Mouse (Mus musculus) embryonic facial prominence, embryonic 11.5 days (tissue): ENCODE measurements at regions not wholly inside any gene's neighbourhood (a gene's known extent, or its start where the extent isn't known, plus 50 kb on each side); places are given as distances from the start of the nearest gene placed in this dataset.

Experiments used
- ATAC-seq: fragments of 200-750 bp; cut with Nextera tagmentation; replicated peaks from 2 replicates; pipeline ENCODE4 v1.8.0; 2017; ENCODE audit warnings: low read depth; ENCODE audit not compliant: insufficient number of reproducible peaks, low FRiP score, low TSS enrichment
- DNase-seq: peaks from one replicate; pipeline ENCODE4 v3.0.0-alpha.2; 2015; ENCODE audit warnings: low spot score
- H3K27ac ChIP-seq: fragments of 300-500 bp; sonication (generic); replicated peaks from 2 replicates; pipeline ENCODE4 v1.5.1; 2014; ENCODE audit warnings: mild to moderate bottlenecking, low read depth, low read length, control low read depth
- H3K27me3 ChIP-seq: fragments of 300-500 bp; sonication (generic); 2 replicates; pipeline ENCODE4 v1.6.1; 2014; ENCODE audit warnings: mild to moderate bottlenecking, low read length, moderate library complexity, mixed read lengths; ENCODE audit not compliant: control insufficient read depth, insufficient read depth
- H3K36me3 ChIP-seq: fragments of 300-500 bp; sonication (generic); replicated peaks from 2 replicates; pipeline ENCODE4 v1.6.1; 2014; ENCODE audit warnings: low read depth, mild to moderate bottlenecking, low read length, moderate library complexity, mixed read lengths; ENCODE audit not compliant: control insufficient read depth, insufficient read depth
- H3K4me1 ChIP-seq: fragments of 300-500 bp; sonication (generic); 2 replicates; pipeline ENCODE4 v1.6.1; 2014; ENCODE audit warnings: low read length, mixed read lengths; ENCODE audit not compliant: control insufficient read depth, insufficient read depth
- H3K4me2 ChIP-seq: fragments of 300-500 bp; sonication (generic); 2 replicates; pipeline ENCODE4 v1.6.1; 2014; ENCODE audit warnings: low read depth, mild to moderate bottlenecking, control low read depth, low read length, moderate library complexity
- H3K4me3 ChIP-seq: fragments of 300-500 bp; sonication (generic); 2 replicates; pipeline ENCODE4 v1.5.1; 2014; ENCODE audit warnings: low read depth, low read length, control low read depth
- H3K9ac ChIP-seq: fragments of 300-500 bp; sonication (generic); replicated peaks from 2 replicates; pipeline ENCODE4 v1.6.1; 2014; ENCODE audit warnings: mild to moderate bottlenecking, control low read depth, low read length
- H3K9me3 ChIP-seq: fragments of 300-500 bp; sonication (generic); replicated peaks from 2 replicates; pipeline ENCODE4 v1.6.1; 2016; ENCODE audit warnings: mild to moderate bottlenecking, low read length, inconsistent platforms, mixed read lengths; ENCODE audit not compliant: control insufficient read depth
- WGBS: fragments of 180-500 bp; shearing (Covaris S2); extraction: QIAGEN DNeasy Blood & Tissue Kit; methylation state at CpG from one replicate; pipeline ENCODE4 v1.1.7; 2014; 5-methylcytosine and 5-hydroxymethylcytosine counted together

DNA sequence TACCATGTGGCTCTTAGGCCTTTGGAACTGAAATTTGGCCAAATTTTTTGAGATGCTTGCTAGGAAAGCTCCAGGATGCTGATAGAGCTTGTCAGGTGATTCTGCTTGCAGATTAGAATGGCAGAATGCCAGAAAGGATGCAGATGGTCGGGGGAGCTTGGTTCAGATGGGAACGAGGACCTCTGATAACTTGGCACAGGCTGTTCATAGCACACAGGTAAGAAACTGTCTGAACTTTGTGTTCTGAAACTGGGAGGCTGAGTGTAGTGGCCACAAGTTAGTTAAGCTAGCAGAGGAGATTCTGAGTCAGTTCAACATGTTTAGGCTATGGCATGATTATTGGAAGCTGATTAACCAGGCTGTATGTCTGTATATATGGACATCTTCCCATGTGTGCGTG is 174.3 kb downstream of the Abcc12 start:
- Histone ChIP-seq H3K9ac (no peak overlapping the region), H3K27ac (no peak overlapping the region), H3K4me3 (no peak overlapping the region), H3K27me3 (no peaks in the 10 kb centered on the region), H3K9me3 (no peaks in the 10 kb centered on the region), H3K4me1 (no peaks in the 10 kb centered on the region), H3K4me2 (no peak overlapping the region), H3K36me3 (no peaks in the 10 kb centered on the region)
- DNase-seq (no peak), ATAC-seq (no peak)
- 84% methylated on average over 3 of the region's 3 CpGs for WGBS

DNA sequence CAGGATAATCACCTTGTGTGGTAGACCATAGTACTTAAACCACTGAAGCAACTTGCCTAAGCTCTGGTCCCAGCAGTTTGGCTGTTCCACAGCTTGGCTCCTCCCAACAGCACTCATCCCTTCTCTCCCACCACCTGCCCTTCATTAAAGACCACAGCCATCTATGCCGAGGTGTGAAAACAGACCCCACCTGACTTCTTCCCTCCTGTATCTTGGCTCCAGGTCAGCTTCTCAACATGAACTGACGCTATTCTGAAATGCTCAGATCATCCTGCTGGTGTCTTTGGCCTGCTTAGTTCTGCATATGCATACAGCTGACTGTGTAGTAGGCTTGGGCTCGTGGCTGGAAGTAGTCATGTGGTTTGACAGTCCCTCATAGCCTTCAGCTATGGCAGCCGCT is 177.1 kb downstream of the Abcc12 start:
- H3K27ac ChIP-seq, result no peak overlapping the region
- H3K4me1 ChIP-seq, result no peaks in the 10 kb centered on the region
- no peak overlapping the region for H3K4me2 ChIP-seq
- DNase-seq (no peak), ATAC-seq (no peak)
- no peaks in the 10 kb centered on the region for H3K27me3 ChIP-seq
- H3K4me3 ChIP-seq, result no peak overlapping the region
- WGBS, result 85% methylated on average over 4 of the region's 4 CpGs
- no peak overlapping the region for H3K9ac ChIP-seq
- no peaks in the 10 kb centered on the region for H3K36me3 ChIP-seq
- H3K9me3 ChIP-seq, result no peaks in the 10 kb centered on the region

DNA sequence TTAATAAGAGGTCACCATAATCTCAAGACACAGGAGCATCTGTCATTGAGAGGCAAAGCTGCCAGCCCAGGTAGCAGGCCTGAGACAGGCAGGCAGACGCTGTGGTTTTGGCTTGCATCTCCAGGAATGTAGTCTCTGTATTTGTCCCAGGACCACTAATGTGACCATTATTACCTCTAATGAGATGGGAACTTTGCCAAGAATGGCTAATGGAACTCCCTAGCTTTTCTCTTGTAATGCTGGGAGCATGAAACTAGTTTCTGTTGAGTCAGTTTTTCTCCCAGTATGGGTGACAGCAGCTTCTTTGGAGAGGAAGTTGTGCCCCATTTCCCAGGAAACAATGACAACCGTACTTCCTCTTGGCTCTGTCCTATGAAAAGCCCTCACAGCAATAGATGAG is 178.5 kb downstream of the Abcc12 start:
- H3K27me3 ChIP-seq, result no peaks in the 10 kb centered on the region
- 75% methylated on average over 2 of the region's 2 CpGs for WGBS
- ATAC-seq, result no peak
- H3K36me3 ChIP-seq, result no peaks in the 10 kb centered on the region
- H3K9me3 ChIP-seq, result no peaks in the 10 kb centered on the region
- H3K4me1 ChIP-seq, result no peaks in the 10 kb centered on the region
- no peak for DNase-seq
- no peak overlapping the region for H3K4me3 ChIP-seq
- H3K27ac ChIP-seq, result no peak overlapping the region
- no peak overlapping the region for H3K4me2 ChIP-seq
- H3K9ac ChIP-seq, result no peak overlapping the region

DNA sequence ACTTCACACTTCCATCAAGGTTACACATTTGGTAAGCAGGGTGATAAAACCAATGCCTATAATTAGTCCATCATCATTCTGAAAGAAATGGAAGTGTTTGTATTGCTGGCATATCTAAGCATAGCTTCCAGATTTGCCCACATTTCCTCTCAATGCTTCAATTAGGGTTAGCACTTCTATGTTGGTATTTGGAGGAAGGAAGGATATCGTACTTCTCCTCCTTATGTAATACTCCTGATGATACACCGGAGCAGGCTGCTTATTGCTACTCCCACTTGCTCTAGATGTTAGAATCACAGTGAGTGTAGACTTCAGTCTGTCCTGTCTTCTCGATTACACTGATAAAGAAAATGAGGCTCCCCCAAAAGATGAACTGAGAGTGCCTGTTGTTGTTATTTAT is 185.4 kb downstream of the Abcc12 start:
- ATAC-seq, result no peak
- H3K4me2 ChIP-seq, result no peak overlapping the region
- 86% methylated on average over 3 of the region's 3 CpGs for WGBS

DNA sequence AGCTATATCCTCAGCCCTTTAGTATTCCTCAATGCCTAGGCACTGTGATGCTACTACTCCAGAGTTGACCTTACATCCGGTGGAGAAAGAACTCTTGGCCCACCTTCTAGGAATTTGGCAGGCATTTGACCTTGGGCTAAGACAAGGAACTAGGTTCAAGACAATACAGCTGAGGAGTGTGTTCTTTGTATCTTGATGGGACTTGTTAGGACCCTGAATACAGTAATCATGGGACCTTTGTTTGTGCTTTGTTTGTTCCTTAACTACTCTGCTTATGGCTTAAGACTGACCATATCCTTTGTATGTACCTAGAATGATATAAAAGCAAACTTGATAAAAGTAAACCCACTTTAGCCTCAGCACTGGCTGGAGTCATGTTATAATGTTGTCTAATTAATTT is 186.7 kb downstream of the Abcc12 start:
- Histone ChIP-seq H3K4me1 (no peaks in the 10 kb centered on the region; the same call in 1 of the 2 replicates), H3K27ac (no peak overlapping the region), H3K4me3 (no peak overlapping the region), H3K36me3 (no peaks in the 10 kb centered on the region), H3K27me3 (no peaks in the 10 kb centered on the region), H3K9me3 (no peaks in the 10 kb centered on the region), H3K4me2 (no peak overlapping the region), H3K9ac (no peak overlapping the region)
- no peak for ATAC-seq
- no peak for DNase-seq
- WGBS, result 88% methylated on average over 1 of the region's 1 CpGs

More for the DNA sequence above, 185.4 kb downstream of the Abcc12 start:
- Histone ChIP-seq H3K9me3 (no peaks in the 10 kb centered on the region), H3K27me3 (no peaks in the 10 kb centered on the region), H3K27ac (no peak overlapping the region), H3K4me1 (no peaks in the 10 kb centered on the region; the same call in 1 of the 2 replicates), H3K9ac (no peak overlapping the region), H3K4me3 (no peak overlapping the region), H3K36me3 (no peaks in the 10 kb centered on the region)
- DNase-seq, result no peak

DNA sequence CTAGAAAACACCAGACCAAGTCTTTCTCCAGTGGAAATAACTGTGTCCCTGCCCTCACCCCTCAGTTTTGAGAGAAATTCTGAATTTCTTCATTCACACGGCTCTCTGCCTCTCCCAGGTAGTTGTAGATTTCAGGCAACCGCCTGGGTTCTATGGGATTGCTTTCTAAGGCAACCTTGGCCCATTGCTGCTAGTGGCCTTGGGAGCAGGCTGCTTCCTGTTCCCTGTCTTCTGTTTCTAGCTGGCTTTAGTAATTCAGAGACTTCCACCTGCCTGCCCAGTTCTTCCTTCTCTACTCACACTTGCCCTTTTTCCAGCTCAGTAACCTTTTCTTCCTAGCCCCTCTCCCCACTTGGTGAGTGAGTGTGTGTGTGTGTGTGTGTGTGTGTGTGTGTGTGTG is 187.1 kb downstream of the Abcc12 start:
- 91% methylated on average over 2 of the region's 2 CpGs for WGBS
- H3K4me3 ChIP-seq, result no peak overlapping the region
- H3K27ac ChIP-seq, result no peak overlapping the region
- no peaks in the 10 kb centered on the region for H3K9me3 ChIP-seq
- no peaks in the 10 kb centered on the region for H3K36me3 ChIP-seq
- ATAC-seq (no peak), DNase-seq (no peak)
- H3K27me3 ChIP-seq, result no peaks in the 10 kb centered on the region
- no peak overlapping the region for H3K4me2 ChIP-seq
- no peaks in the 10 kb centered on the region; the same call in 1 of the 2 replicates for H3K4me1 ChIP-seq
- no peak overlapping the region for H3K9ac ChIP-seq

DNA sequence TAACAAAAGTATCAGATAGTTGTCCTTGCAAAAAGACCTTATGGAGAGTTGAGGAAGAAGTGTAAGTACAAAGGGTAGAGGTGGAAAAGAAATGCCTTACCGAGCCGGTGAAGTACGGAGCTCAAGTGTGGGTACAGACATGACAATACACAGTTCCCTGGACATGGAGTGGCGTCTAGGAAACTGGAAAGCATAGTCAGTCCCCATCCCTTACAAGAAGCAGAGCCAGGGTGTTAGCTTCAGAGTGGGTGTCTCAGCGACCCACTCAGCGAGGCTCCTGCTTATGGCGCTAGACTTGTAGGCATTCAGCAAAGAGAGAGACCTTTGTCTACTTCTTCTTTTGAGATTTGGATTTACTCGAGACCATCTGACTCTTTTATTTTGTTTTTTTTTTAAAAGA is 189.8 kb downstream of the Abcc12 start:
- no peaks in the 10 kb centered on the region for H3K36me3 ChIP-seq
- H3K9me3 ChIP-seq, result no peaks in the 10 kb centered on the region
- H3K4me2 ChIP-seq, result no peak overlapping the region
- no peak for ATAC-seq
- H3K27me3 ChIP-seq, result no peaks in the 10 kb centered on the region
- no peaks in the 10 kb centered on the region; the same call in 1 of the 2 replicates for H3K4me1 ChIP-seq
- no peak for DNase-seq
- 86% methylated on average over 8 of the region's 8 CpGs for WGBS
- no peak overlapping the region for H3K27ac ChIP-seq
- H3K4me3 ChIP-seq, result no peak overlapping the region
- no peak overlapping the region for H3K9ac ChIP-seq

DNA sequence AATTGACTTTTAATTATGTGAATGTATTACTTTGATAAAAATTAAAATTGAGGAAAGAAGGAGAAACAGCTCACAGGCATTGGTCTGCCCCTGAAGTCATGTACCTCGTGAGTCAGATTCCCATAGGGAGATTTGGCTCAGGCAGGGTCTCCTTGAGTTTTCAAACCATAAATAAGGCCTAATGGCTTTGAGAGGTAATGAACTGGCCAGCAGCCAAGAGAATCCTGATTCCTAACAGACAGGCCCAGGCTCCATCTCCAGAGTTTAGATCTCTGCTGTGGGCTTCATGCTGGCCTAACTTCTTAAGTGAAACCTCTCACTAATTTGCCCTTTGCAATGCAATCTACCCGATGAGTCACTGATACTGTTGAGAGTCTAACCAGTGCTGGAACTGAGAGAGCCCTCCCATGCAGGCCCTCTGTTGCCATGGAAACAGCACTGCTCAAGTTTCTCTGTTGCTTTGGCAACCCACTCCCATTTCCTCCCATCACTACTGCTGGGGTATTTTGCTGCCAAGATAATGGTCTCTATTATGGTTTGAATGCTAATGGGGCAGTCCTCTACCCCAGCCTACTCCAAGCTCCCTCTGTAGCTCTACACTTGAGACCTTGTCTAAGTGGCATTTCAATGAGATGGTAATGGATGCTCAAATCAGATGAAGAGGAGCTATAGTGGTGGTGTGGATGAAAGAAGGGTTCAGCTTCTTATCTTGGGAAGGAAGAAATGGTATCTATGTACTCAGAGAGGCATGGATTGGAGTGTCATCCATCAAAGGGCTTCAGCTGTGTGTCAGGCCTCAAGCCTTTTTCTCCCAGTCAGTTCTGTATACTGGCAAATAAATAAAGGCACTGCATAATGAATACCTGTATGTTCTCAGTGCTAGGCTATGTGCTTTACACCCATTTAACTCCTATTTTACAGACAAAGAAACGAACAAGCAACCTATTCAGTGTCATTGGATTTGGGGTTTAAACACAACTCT is 190.5 kb downstream of the Abcc12 start:
- H3K27me3 ChIP-seq, result no peaks in the 10 kb centered on the region
- H3K4me1 ChIP-seq, result no peaks in the 10 kb centered on the region; the same call in 1 of the 2 replicates
- 34% methylated on average over 3 of the region's 3 CpGs for WGBS
- no peak overlapping the region for H3K9ac ChIP-seq
- no peaks in the 10 kb centered on the region for H3K36me3 ChIP-seq
- no peaks in the 10 kb centered on the region for H3K9me3 ChIP-seq
- H3K4me2 ChIP-seq, result no peak overlapping the region
- H3K4me3 ChIP-seq, result no peak overlapping the region
- no peak overlapping the region; the same call in 1 of the 2 replicates for H3K27ac ChIP-seq
- DNase-seq (peak; percentile 93), ATAC-seq (peak; percentile 94)
